Mouse (Mus musculus): Measurements from ENCODE around the gene Gtf3c5.
A peak's percentile ranks its signal among the peaks of the same experiment; 100 is the strongest.

Gene Gtf3c5

DNA sequence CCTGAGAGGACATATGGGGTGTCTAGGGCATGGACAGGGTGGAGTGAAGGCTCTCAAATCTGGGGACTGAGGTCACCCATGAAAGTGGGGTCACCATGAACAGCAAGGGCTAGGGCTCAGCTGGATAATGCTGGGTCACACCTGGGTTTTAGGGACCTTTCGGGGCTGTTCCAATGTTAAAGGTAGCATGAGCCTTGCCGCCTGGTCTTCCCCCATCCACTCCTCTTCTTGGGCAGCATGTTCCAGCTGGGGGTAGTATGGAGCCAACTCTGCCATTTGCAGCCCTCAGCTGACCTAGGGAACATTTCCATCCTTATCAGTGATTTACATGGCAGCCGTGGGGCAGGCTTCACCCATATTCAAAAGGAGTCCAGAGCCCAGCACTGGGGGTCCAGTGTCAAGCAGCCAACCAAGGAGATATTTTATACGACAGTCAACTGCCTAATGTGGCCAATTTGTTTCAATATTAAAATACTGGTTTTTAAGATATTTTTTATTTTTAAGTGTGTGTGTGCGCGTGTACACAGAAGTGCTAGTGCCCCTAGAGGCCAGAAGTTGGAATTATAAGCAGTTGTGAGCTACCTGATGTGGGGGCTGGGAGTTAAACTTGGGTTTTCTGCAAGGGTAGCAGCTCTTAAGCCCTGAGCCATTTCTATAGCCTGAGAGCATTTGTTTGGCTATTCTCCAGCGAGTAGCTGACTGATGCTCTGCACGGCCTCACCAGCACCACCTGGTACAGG lies 23.2 kb upstream of the Gtf3c5 start:
- no peak for DNase-seq

DNA sequence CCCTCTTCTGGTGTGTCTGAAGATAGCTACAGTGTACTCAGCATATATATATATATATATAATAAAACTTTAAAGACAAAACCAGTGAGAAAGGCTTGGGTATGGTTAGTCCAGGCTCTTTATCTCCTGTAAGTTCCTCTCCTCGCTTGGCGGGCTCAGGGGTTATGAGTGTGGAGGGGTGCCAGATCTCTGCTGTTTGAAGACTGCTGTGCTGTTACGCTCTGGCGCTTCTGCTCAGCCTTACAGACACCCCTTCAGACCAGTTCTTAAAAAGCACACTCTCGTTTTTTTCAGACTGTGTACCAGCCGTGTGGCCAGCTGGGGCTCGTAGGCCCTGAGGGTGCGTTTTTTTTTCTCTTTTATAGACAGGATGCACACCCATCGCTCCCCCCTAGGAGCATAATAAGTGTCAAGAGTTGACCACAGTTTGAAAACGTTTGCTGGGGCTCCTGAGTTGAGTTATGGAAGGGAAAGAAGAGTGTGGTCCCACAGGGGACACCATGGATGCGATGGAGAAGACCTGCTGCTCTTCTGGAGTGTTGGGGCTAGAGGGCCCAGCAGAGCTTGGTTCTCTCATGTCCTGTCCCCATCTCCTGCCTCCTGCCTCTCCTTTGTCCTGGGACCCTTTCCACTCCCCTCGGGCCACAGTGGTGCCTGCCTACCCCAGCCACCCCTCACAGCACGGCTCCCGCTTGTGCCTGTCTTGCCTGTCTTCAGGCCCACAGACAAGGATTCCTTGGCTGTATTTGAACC lies 22.4 kb upstream of the Gtf3c5 start:
- DNase-seq = no peak

- DNase-seq = no peak
Measured at GRCm38 (mm10) chr2:28603542-28603941, 20.0 kb upstream of the Gtf3c5 start.

DNA sequence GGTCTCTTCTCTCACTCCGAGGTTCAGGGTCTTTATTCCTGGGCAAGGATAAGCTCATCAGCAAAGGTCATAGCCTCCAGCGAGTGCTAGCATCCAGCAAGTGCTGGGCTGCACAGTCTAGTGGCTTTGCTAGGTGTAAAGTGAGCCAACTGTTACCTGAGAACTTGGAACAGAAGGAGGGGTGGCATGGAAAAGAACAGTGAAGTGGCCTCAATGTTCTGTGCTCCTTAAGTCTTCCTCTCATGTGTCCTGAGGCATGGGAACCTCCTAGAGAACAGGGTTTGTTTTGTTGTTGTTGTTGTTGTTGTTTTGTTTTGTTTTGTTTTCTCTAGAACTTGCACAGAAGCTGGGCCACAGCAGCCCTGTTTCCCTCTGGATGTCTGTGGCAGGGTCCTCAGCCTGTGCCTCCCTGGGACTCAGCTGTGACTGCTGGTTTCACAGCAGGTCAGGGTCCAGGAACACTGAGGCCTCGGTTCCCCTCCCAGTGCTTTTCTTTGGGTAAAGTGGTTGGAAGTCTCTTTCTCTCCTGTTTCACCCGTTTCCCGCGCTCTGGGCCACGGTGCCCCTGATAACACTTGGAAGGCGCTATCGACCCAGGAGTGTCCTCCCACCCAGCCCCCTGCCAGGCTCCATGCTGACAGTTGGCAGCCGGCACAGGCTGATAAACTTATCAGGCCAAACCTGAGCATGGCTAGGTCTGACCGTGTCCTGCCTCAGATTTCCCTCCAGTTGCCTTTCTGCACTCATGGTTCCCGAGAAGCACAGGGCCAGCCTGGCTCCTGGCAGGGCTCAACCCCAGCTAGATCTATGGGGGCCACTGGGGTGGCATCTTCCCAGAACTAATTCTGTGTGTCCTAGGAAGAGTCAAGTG lies 18.4 kb upstream of the Gtf3c5 start:
- DNase-seq = no peak

- DNase-seq = no peak
Measured at GRCm38 (mm10) chr2:28599569-28599900, 16.0 kb upstream of the Gtf3c5 start.

- DNase-seq = no peak
Measured at GRCm38 (mm10) chr2:28598692-28599568, 15.4 kb upstream of the Gtf3c5 start.

- DNase-seq = no peak
Measured at GRCm38 (mm10) chr2:28597733-28598547, 14.4 kb upstream of the Gtf3c5 start.

GRCm38 (mm10) chr2:28596998-28597397 lies 13.4 kb upstream of the Gtf3c5 start:
- no peak for DNase-seq

DNA sequence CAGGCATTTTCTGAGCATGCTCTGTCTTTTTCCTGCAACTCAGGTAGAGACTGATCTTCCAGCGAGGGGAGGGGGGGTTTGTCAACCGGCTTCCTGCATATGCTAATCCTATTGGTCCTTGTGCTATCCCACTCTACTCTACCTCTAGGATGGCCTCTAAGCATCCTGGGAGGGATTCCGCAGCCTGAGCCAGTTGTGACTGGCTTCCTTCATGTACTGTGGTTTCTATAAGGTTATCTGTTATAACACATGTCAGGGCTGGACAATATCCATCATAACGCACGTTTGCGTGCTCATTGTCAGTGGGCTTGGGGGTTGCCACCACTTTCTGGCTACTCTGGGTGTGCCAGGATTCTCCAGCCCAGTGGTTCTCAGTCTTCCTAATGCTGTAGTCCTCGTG lies 12.5 kb upstream of the Gtf3c5 start:
- no peak for DNase-seq

DNA sequence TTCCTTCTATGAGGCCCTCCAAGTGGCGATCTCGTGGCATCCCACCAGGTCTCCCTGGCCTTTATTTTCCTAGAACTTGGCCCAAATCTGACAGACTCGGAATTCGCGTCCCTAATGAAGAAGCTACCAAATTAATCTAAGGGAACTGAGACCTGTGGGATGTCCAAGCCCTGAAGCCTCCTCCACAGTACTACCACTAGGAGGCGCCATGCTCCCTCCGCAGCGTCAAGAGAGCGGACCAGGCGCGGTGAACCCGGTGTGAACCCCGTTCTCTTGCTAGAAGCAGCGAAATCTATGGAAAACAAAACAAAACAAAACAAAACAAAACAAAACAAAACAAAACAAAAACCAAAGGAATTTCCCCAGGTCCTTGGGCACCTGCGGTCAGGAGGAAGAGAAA lies 9.3 kb upstream of the Gtf3c5 start:
- DNase-seq = no peak

DNA sequence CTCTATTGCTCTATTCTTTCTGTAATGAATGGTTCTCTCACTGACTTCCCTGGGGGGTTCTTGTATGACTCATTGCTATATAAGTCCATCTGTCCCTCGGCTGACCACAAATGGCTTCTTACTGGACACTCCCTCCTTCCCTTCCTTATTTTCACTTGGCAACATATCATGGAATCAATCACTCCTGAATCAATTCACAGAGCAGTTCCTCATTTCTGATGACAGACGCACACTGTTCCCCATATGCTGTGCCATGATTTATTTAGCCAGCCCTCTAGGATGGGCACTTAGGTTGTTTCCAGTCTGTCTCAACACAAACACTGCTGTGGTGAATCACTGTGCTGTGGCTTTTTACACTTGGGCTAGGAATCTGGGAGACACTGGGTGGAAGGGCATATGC lies 7.9 kb upstream of the Gtf3c5 start:
- DNase-seq = peak; percentile 95

GRCm38 (mm10) chr2:28588574-28588973 lies 5.0 kb upstream of the Gtf3c5 start:
- DNase-seq = no peak

- no peak for DNase-seq
Measured at GRCm38 (mm10) chr2:28585730-28586129, 2.2 kb upstream of the Gtf3c5 start.

DNA sequence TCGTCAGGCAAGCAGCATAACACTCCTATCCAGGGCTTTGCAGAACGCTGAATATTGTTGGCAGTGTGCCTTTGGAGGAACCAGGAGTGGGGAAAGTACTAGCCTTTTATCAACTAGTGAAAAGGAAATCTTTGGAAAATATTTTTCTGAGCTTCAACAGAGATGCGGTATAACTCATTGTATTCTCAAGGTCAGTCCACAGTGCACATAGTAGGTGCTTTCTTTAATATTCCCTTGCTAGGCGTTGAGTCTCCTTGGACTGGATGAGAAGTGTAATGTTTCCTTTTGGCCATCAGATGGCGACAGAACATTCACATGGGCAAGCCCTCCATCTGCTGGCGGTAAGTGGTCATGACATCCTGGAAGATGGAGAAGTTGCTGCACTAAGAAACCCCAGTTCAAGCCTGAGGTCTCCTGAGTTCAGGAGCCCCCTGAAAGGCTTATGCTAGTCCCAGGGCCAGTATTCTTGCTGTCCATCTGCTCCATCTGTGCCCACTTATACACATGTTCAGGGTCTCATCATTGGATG lies 1.6 kb upstream of the Gtf3c5 start:
- no peak for DNase-seq

GRCm38 (mm10) chr2:28582647-28583353 lies 751 bp downstream of the Gtf3c5 start:
- DNase-seq = peak; percentile 99

DNA sequence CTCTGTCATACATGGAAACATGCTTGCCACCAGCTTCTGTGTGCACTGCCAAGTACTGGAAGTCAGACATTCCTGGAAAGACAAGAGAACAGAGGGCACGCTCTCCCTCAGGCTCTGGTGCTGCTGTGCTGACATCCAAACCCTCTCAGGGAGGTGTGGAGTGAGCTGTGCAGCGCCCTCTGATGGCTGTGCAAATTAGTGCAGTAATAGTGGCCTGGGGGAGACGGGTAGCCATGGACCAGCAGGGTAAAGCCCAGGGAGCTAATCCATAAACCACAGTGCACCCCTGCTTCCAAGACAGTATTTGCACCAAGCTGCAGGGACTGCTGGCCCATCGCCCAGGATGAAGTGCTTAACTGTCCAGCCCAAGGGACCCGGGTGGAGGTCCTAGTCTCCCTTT lies 5.5 kb downstream of the Gtf3c5 start:
- no peak for DNase-seq

GRCm38 (mm10) chr2:28576815-28577214 lies 6.7 kb downstream of the Gtf3c5 start:
- DNase-seq = no peak

DNA sequence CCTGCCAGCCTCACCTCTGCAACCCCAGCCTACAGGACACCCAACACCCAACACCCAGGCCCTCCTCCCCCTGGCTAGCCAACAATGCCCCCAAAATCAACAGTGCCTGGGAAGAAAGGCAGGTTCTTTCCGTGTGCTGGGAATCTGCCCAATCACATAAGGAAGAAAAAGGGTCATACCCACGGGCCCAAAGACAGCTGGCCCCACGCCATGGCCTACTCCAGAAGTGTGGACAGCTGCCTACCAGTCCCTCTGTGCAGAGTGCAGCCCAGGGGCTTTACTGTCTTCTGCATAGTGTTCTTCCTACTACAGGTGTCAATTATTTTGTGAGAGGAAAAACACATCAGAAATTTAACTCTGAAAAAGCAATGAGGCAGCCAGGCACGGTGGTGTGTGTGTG lies 8.2 kb downstream of the Gtf3c5 start:
- no peak for DNase-seq

DNA sequence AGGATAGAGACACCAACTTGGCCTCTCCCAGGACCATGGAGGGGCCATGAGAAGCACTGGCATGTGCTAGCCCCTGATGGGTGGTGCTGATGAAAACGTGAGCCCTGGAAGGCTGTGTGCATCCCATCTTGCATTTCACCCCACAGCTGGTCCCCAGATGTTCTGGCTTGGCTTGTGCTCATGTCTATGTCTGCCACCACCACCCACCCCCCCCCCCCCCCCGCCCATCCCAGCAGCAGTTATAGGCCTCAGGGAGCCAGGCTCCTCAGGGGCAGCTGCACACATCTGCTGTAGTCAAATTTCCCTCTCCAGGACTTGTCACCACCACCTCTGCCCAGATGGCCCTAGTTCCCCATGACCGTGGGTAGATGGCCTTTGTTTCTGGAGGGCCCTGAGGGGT lies 13.6 kb downstream of the Gtf3c5 start:
- DNase-seq = no peak

GRCm38 (mm10) chr2:28566545-28566944 lies 17.0 kb downstream of the Gtf3c5 start:
- DNase-seq = peak; percentile 95

GRCm38 (mm10) chr2:28564380-28564779 lies 19.2 kb downstream of the Gtf3c5 start:
- no peak for DNase-seq

All from heart, adult 11 months (tissue).